Mouse (Mus musculus): ENCODE data around the gene Rims3. TPM values are rescaled to one million over a fixed set of nuclear protein-coding genes. Genes with fewer than 3 reads are reported as not detected.

The Rims3 gene
- polyA plus RNA-seq, 1 experiment from 2014 or later = 1.1 TPM

GRCm38 (mm10) chr4:120890754-120891440 lies 36.3 kb downstream of the Rims3 start:
- no peak overlapping the region for H3K4me3 ChIP-seq (ENCODE audit: low read depth, low read length)
- H3K9ac ChIP-seq = no peak overlapping the region
- no peaks in the 10 kb centered on the region for H3K36me3 ChIP-seq (ENCODE audit: insufficient read depth)
- no peaks in the 10 kb centered on the region for H3K27me3 ChIP-seq (ENCODE audit: insufficient read depth, low read length)
- H3K4me2 ChIP-seq = no peak overlapping the region
- peak; percentile 28 for DNase-seq
- TF ChIP-seq CTCF (IDR thresholded peaks at IDR 0.05; ENCODE audit: low read depth) = no peak
- ATAC-seq (ENCODE audit: insufficient read depth) = no peak
- no peak overlapping the region for H3K27ac ChIP-seq (ENCODE audit: low read depth)
- 66% methylated on average over 11 of the region's 11 CpGs for WGBS
- H3K4me1 ChIP-seq (ENCODE audit: insufficient read depth) = no peaks in the 10 kb centered on the region; the same call in 1 of the 2 replicates
- H3K9me3 ChIP-seq (ENCODE audit: low read depth, low read length) = no peaks in the 10 kb centered on the region

GRCm38 (mm10) chr4:120891960-120892359 lies 37.3 kb downstream of the Rims3 start:
- Histone ChIP-seq H3K27me3 (ENCODE audit: insufficient read depth, low read length) (no peaks in the 10 kb centered on the region), H3K4me3 (ENCODE audit: low read depth, low read length) (no peak overlapping the region), H3K27ac (ENCODE audit: low read depth) (no peak overlapping the region), H3K4me2 (no peak overlapping the region), H3K4me1 (ENCODE audit: insufficient read depth) (no peaks in the 10 kb centered on the region; the same call in 1 of the 2 replicates), H3K9me3 (ENCODE audit: low read depth, low read length) (no peaks in the 10 kb centered on the region), H3K36me3 (ENCODE audit: insufficient read depth) (no peaks in the 10 kb centered on the region), H3K9ac (no peak overlapping the region)
- DNase-seq = no peak
- TF ChIP-seq CTCF (IDR thresholded peaks at IDR 0.05; ENCODE audit: low read depth) = no peak
- ATAC-seq (ENCODE audit: insufficient read depth) = no peak

- no peak for ATAC-seq (ENCODE audit: insufficient read depth)
- Histone ChIP-seq H3K27me3 (ENCODE audit: insufficient read depth, low read length) (no peaks in the 10 kb centered on the region), H3K4me3 (ENCODE audit: low read depth, low read length) (no peak overlapping the region), H3K4me1 (ENCODE audit: insufficient read depth) (no peaks in the 10 kb centered on the region; the same call in 1 of the 2 replicates), H3K9ac (no peak overlapping the region), H3K9me3 (ENCODE audit: low read depth, low read length) (no peaks in the 10 kb centered on the region), H3K4me2 (no peak overlapping the region), H3K27ac (ENCODE audit: low read depth) (no peak overlapping the region), H3K36me3 (ENCODE audit: insufficient read depth) (no peaks in the 10 kb centered on the region)
- DNase-seq = no peak
- WGBS = 63% methylated on average over 1 of the region's 1 CpGs
- no peak for TF ChIP-seq CTCF (IDR thresholded peaks at IDR 0.05; ENCODE audit: low read depth)
Observed at GRCm38 (mm10) chr4:120892516-120892915, 37.9 kb downstream of the Rims3 start.

GRCm38 (mm10) chr4:120893656-120894401 lies 39.2 kb downstream of the Rims3 start:
- Histone ChIP-seq H3K4me1 (ENCODE audit: insufficient read depth) (no peaks in the 10 kb centered on the region; the same call in 1 of the 2 replicates), H3K27ac (ENCODE audit: low read depth) (no peak overlapping the region), H3K4me3 (ENCODE audit: low read depth, low read length) (no peak overlapping the region), H3K9me3 (ENCODE audit: low read depth, low read length) (no peaks in the 10 kb centered on the region), H3K4me2 (no peak overlapping the region), H3K36me3 (ENCODE audit: insufficient read depth) (no peaks in the 10 kb centered on the region), H3K9ac (no peak overlapping the region), H3K27me3 (ENCODE audit: insufficient read depth, low read length) (no peaks in the 10 kb centered on the region)
- DNase-seq = peak; percentile 25
- WGBS = 47% methylated on average over 11 of the region's 11 CpGs
- ATAC-seq (ENCODE audit: insufficient read depth) = no peak; the same call in 1 of the 2 replicates
- TF ChIP-seq CTCF (IDR thresholded peaks at IDR 0.05; ENCODE audit: low read depth) = no peak

- Histone ChIP-seq H3K27me3 (ENCODE audit: insufficient read depth, low read length) (no peaks in the 10 kb centered on the region), H3K9me3 (ENCODE audit: low read depth, low read length) (no peaks in the 10 kb centered on the region), H3K9ac (no peak overlapping the region), H3K36me3 (ENCODE audit: insufficient read depth) (no peaks in the 10 kb centered on the region), H3K4me2 (no peak overlapping the region), H3K4me1 (ENCODE audit: insufficient read depth) (no peaks in the 10 kb centered on the region; the same call in 1 of the 2 replicates), H3K27ac (ENCODE audit: low read depth) (no peak overlapping the region), H3K4me3 (ENCODE audit: low read depth, low read length) (no peak overlapping the region)
- TF ChIP-seq CTCF (IDR thresholded peaks at IDR 0.05; ENCODE audit: low read depth) = peak; percentile 36; the same call in 1 of the 2 replicates
- ATAC-seq (ENCODE audit: insufficient read depth) (no peak), DNase-seq (peak; percentile 37)
- WGBS = 58% methylated on average over 11 of the region's 11 CpGs
Observed at GRCm38 (mm10) chr4:120894584-120894983, 40.0 kb downstream of the Rims3 start.

GRCm38 (mm10) chr4:120895226-120895625 lies 40.6 kb downstream of the Rims3 start:
- H3K4me3 ChIP-seq (ENCODE audit: low read depth, low read length) = no peak overlapping the region
- H3K36me3 ChIP-seq (ENCODE audit: insufficient read depth) = no peaks in the 10 kb centered on the region
- no peaks in the 10 kb centered on the region for H3K9me3 ChIP-seq (ENCODE audit: low read depth, low read length)
- no peaks in the 10 kb centered on the region; the same call in 1 of the 2 replicates for H3K4me1 ChIP-seq (ENCODE audit: insufficient read depth)
- no peak overlapping the region for H3K4me2 ChIP-seq
- H3K27me3 ChIP-seq (ENCODE audit: insufficient read depth, low read length) = no peaks in the 10 kb centered on the region
- TF ChIP-seq CTCF (IDR thresholded peaks at IDR 0.05; ENCODE audit: low read depth) = no peak
- H3K27ac ChIP-seq (ENCODE audit: low read depth) = no peak overlapping the region
- H3K9ac ChIP-seq = no peak overlapping the region
- WGBS = 74% methylated on average over 7 of the region's 7 CpGs
- ATAC-seq (ENCODE audit: insufficient read depth) (no peak), DNase-seq (no peak)
